Mouse (Mus musculus) NIH3T3 (cell line): ENCODE measurements around the gene Olfr1392.

Experiments used
- DNase-seq: peaks from one replicate; pipeline ENCODE4 v3.0.0-alpha.2; 2012; ENCODE audit warnings: low read depth

Gene Olfr1392

DNA sequence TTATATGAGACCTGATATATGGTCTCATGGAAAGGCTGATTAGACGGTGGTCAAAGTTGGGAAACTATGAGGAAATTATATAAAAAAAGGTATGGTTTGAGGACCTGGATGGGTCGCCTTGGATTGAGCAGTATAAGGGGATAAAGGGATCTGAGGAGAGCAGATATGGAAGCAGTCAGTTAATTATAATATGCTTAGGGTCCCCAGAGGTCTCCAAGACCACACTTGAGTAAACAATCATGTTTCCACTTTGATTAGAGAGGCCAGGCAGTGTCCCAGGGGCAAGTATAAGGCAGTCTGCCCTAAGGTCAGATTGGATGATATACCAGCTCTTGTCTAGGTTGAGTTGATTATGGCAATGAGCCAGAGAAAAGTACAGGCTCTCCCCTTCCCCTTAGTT lies 37.4 kb downstream of the Olfr1392 start, which contains the start of gene Olfr1391:
TSS of gene Olfr1391 (plus strand) at position 301 of the 400 bp plus-strand sequence.
- no peak for DNase-seq

GRCm38 (mm10) chr11:49326726-49327125 lies 41.6 kb downstream of the Olfr1392 start:
- no peak for DNase-seq

DNA sequence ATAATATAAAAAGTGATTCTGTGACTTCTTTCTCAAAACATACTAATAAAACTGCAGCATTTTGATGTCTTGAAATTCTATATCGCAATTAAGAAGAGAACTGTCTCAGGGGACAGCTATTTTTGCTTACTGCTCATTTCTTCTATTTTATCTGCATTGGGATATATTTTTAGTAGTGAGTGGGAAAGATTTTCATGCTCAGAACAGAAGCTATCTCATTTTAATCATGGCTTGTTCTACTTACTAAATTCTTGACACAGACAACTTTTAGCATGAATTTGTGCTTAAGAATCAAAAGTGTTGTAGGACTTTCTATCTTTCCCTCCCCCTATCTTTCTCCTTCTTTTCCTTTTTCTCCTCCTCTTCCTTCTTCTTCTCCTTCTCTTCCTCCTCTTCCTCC lies 44.6 kb downstream of the Olfr1392 start:
- DNase-seq: no peak

GRCm38 (mm10) chr11:49334888-49335287 lies 49.8 kb downstream of the Olfr1392 start, which contains the start of gene Olfr1390:
Gene Olfr1390 (plus strand): TSS chr11:49335188.
- no peak for DNase-seq

DNA sequence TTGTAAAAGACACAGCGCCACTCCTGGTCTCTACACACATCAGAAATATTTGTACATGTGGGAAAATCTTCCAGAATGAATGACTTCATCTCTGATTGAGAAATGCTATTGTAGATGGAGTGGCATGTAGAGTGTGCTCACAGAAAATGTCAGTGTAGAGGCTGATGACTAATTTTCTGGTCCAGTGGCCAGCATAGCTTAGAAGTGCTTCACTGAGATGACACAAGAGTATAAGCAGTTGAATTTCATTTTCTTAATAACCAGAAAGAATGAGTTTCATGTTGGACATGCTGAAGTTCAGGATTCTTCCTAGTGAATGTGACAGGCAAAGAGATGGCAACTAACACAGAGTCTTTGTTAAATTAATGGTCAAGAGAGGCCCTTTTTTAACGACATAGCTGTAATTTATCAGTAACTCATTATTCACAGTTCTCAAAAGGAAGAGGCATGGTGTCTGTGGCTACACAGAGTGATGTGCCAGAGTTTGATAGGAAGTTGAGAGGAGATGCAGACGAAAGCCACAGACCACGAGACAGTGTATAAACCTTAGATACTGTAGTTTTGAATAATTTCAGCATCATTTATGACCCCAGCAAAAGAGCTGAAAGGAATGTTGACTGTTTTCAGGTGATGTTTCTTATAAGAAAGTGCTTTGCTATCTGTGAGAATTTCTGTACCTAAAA lies 52.2 kb downstream of the Olfr1392 start:
- peak; percentile 21 for DNase-seq
